Mouse (Mus musculus) testis, adult 2 months (tissue): ENCODE data around the gene Pnkd. TPM values are rescaled to one million over a fixed set of nuclear protein-coding genes. Genes with fewer than 3 reads are reported as not detected.
"Not testable (repeated sequence)": the region's sequence is repeated elsewhere in the genome, so short reads cannot be mapped to it uniquely, and the experiment has no call there.

ENCODE experiments used
- H3K27ac ChIP-seq: fragments of 200-500 bp; 2 replicates; pipeline ENCODE4 v1.5.1; 2012; ENCODE audit warnings: low read depth, low read length; ENCODE audit not compliant: control insufficient read depth, insufficient read depth
- H3K27me3 ChIP-seq: fragments of 200-500 bp; 2 replicates; pipeline ENCODE4 v1.6.1; 2012; ENCODE audit warnings: mild to moderate bottlenecking, low read length, moderate library complexity; ENCODE audit not compliant: control insufficient read depth, insufficient read depth
- H3K36me3 ChIP-seq: fragments of 200-500 bp; 2 replicates; pipeline ENCODE4 v1.6.1; 2012; ENCODE audit warnings: mild to moderate bottlenecking, low read length; ENCODE audit not compliant: control insufficient read depth, insufficient read depth
- H3K4me1 ChIP-seq: fragments of 200-500 bp; 2 replicates; pipeline ENCODE4 v1.6.1; 2012; ENCODE audit warnings: low read length; ENCODE audit not compliant: control insufficient read depth, insufficient read depth
- H3K4me3 ChIP-seq: fragments of 200-500 bp; 2 replicates; pipeline ENCODE4 v1.5.1; 2012; ENCODE audit warnings: low read depth, mild to moderate bottlenecking, low read length, moderate library complexity, mixed read lengths; ENCODE audit not compliant: control insufficient read depth
- CTCF ChIP-seq: fragments of 200-500 bp; IDR thresholded peaks from 2 replicates; pipeline ENCODE4 v1.5.1; 2012; ENCODE audit warnings: low read depth, mild to moderate bottlenecking, inconsistent platforms, low read length, moderate library complexity; ENCODE audit not compliant: control insufficient read depth, insufficient read depth, insufficient replicate concordance
- POLR2A ChIP-seq: fragments of 200-500 bp; IDR thresholded peaks from 2 replicates; pipeline ENCODE4 v1.6.1; 2012; ENCODE audit warnings: low read depth, mild to moderate bottlenecking, inconsistent platforms, low read length, moderate library complexity; ENCODE audit not compliant: control insufficient read depth
- polyA plus RNA-seq: library from polyadenylated mRNA; depleted of rRNA; stranded (reverse); fragments of >200 nt; gene quantifications from 2 replicates; pipeline ENCODE4 v1.2.3, GENCODE M21; 2012; rRNA removed

Gene Pnkd
- polyA plus RNA-seq, 1 experiment, result 119 TPM

DNA sequence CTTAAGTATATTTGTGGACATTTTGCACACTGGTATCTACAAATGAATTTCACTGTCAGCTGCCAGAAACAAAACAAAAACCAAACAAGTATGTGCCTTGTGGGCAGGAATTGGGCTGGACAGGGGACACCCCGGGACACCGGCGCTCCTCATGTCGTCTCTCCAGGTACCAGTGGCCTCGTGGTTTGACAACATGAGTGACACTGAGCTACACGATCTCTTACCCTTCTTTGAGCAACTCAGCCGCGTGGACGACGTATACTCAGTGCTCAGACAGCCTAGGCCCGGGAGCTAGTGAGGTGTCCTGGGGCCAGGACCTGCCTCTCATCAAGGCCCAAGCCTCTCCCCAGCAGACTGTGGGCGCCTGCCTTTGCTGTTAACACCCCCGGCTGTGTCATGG, 110.6 kb downstream of the Pnkd start:
- TF ChIP-seq POLR2A, result no peak
- no peak for TF ChIP-seq CTCF
- H3K27ac ChIP-seq, result no peak overlapping the region
- H3K4me3 ChIP-seq, result no peak overlapping the region
- H3K27me3 ChIP-seq, result no peaks in the 10 kb centered on the region
- peaks cover 12% of the 10 kb centered on the region for H3K4me1 ChIP-seq
- H3K36me3 ChIP-seq, result no peaks in the 10 kb centered on the region

DNA sequence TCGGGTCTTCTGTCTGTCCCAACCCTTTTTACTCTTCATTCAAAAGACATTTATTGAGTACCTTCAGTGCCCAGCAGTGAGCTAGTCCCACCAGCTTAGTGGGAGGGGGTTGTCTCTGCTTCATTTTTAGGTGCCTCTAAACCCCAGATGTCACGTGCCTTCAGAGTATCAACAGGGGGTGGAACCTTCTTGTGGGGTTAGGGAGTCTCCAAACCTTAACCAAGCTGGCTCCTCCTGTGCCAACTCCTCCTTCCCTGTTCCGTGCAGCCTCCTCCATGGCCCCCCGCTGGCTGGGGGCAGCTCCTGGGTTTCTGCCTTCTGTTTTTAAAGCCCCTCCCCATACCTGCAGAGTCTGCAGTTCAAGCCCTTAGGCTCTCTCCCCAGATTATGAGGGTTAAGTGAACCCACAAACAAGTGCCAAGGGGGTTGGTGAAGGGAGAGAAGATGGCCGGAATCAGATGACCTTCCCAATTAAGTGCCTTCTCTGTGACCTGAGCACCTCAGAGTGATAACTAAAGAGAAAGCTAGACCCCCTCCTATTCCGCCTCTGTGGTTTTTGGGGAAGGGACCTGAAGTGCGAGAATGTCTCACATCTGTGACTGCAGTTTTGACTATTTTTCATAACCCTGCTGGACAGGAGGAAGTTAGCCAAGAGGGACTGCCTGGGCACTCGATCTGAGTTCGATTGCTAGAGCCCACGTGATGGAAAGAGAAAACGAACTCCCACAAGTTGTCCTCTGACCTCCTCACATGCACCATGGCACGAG, 111.9 kb downstream of the Pnkd start:
- not testable (repeated sequence) for H3K36me3 ChIP-seq, H3K27me3 ChIP-seq
- peaks cover 11% of the 10 kb centered on the region for H3K4me1 ChIP-seq
- H3K27ac ChIP-seq, result peak overlapping the region; percentile 71
- peak overlapping the region; percentile 63 for H3K4me3 ChIP-seq

DNA sequence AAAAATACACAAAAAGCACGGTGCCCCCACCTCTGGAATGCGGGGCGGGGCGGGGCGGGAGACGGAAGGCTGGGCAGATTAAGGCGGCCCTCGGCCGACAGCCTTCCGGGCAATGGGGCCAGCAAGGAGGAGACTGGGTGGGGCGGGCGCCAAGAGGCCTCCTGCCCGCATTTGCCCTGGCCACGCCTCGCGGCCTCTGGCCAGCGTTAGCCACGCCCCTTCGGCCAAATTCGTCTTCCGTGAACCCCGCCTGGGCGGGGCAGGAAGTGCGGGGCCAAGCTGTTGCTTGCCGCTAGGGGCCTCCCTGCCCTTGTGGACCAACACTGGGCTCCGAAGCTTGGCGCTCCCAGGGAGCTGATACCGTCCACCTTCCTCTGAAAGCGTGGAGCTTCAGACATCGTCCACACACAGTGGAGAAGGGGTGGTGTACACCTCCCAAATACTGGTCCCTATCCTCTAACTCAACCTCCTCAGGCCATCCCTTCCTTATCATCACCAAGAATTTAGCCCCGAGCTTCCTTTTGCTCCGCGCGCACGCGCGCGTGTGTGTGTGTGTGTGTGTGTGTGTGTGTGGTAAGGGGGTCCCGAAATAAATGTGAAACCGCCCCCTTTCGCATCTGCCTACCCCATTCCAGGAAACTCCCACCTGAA, 112.7 kb downstream of the Pnkd start:
- peak overlapping the region; percentile 63 for H3K4me3 ChIP-seq
- H3K36me3 ChIP-seq, result no peaks in the 10 kb centered on the region
- peaks cover 7% of the 10 kb centered on the region for H3K4me1 ChIP-seq
- peak overlapping the region; percentile 71 for H3K27ac ChIP-seq
- TF ChIP-seq POLR2A (no peak; the same call in 1 of the 2 replicates), CTCF (peak; percentile 58; the same call in 1 of the 2 replicates)
- H3K27me3 ChIP-seq, result no peaks in the 10 kb centered on the region

DNA sequence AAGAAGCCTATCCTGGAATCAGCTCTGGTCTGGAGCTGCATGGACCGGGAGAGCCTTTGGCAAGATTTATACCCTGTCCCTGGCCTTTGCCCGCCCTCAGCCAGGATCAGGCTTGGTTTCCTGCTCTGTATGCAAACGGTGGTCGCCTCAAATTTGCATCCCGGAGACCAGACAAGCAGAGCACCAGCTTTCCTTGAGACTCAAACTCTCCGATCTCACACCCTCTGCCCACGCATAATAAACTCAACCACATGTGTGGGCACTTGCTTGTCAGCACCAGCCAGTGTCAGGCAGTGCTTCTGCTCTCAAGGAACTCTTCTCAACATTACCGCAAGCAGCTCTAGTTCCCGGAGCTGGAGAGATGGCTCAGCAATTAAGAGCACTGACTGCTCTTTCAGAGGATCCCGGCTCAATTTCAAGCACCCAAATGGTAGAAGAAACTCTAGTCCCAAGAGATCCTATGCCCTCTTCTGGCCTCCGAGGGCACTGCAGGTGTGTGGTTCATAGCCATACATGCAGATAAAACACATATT, 113.3 kb downstream of the Pnkd start:
- peaks cover 4% of the 10 kb centered on the region for H3K4me1 ChIP-seq
- H3K4me3 ChIP-seq, result peak overlapping the region; percentile 63
- peak overlapping the region; percentile 27 for H3K27ac ChIP-seq
- TF ChIP-seq CTCF (no peak), POLR2A (0 out of 2 replicates have a peak, but pooled peaks have one; percentile 31)
- no peaks in the 10 kb centered on the region for H3K27me3 ChIP-seq
- no peaks in the 10 kb centered on the region for H3K36me3 ChIP-seq

DNA sequence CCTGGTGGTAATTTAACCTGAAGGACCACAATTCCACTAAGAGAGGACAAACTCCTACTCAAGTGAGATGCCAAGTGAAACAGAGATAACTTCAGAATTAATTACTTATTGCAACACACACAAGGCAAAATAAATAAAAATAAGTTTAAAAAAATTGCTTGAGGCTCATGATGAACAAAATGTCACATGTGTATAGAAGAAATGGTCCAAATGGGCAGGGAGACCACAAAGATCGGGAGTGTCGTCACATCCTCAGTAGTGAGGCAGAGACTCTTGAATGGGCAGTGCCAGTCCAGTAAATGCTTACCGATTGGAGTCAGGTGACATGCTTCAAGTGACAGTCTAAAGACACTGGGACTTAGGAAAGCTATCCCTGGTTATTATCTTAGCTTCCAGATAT, 115.8 kb downstream of the Pnkd start:
- Histone ChIP-seq H3K36me3 (no peaks in the 10 kb centered on the region), H3K4me3 (no peak overlapping the region), H3K27ac (no peak overlapping the region), H3K27me3 (no peaks in the 10 kb centered on the region), H3K4me1 (peaks cover 4% of the 10 kb centered on the region)
- TF ChIP-seq CTCF (no peak), POLR2A (no peak)

DNA sequence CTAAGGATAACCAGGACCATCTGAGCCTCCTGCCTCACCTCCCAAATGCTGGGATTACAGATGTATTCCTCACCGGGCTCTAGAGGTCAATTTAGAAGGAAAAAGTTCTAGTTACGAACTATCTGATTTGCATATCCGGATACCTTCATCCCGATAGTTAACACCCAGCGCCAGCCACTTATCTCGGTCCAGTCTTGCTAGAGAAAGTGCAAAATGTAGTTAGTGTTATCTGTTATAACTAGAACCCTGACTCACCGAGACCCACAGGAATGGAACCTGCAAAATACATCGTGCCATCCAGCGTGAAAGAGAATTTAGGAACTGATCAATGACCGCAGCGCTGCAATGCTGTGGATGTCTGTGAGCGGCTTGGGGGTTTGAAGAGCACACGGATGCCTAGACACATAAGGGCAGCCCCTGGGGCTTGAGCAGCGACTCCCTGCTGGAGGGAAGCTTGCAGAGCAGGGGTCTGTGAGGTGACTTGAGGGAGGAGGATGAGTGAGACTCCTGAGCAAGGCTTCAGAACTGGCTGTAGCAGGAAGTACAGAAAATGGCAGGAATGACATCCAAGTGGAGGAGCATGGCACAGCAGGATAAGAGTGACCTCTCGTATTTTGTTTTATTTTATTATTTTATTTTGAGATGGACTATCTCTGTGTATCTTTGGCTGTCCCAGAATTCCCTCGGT, 116.4 kb downstream of the Pnkd start:
- no peak overlapping the region for H3K27ac ChIP-seq
- no peaks in the 10 kb centered on the region for H3K27me3 ChIP-seq
- peaks cover 4% of the 10 kb centered on the region for H3K4me1 ChIP-seq
- H3K4me3 ChIP-seq, result no peak overlapping the region
- no peaks in the 10 kb centered on the region for H3K36me3 ChIP-seq
- TF ChIP-seq CTCF (no peak), POLR2A (no peak)

Other genes with a start within 250 kb of the Pnkd start
- 422 and 427 TPM in 2 replicates for gene Tns1, start 160.5 kb upstream of the Pnkd start, polyA plus RNA-seq
- 0.40 and 0.42 TPM in 2 replicates for gene Rufy4, start 159.4 kb upstream of the Pnkd start, polyA plus RNA-seq
- gene Cxcr2, start 130.9 kb upstream of the Pnkd start, polyA plus RNA-seq, result not detected in 2 replicates
- gene Cxcr1, start 90.3 kb upstream of the Pnkd start, polyA plus RNA-seq, result not detected in 2 replicates
- gene Arpc2, start 48.8 kb upstream of the Pnkd start, polyA plus RNA-seq, result 98.3 and 107 TPM in 2 replicates
- 0.10 and 0.16 TPM in 2 replicates for gene Gpbar1, start 6.4 kb upstream of the Pnkd start, polyA plus RNA-seq
- gene Aamp, start 192 bp upstream of the Pnkd start, polyA plus RNA-seq, result 1,529 and 1,552 TPM in 2 replicates
- 6.3 TPM in 2 replicates for gene Tmbim1, start 20.7 kb downstream of the Pnkd start, polyA plus RNA-seq
- gene Catip, start 77.2 kb downstream of the Pnkd start, polyA plus RNA-seq, result 22.0 and 25.9 TPM in 2 replicates
- 3.0 and 3.1 TPM in 2 replicates for gene Slc11a1, start 90.3 kb downstream of the Pnkd start, polyA plus RNA-seq
- 12.1 and 13.6 TPM in 2 replicates for gene Ctdsp1, start 106.6 kb downstream of the Pnkd start, polyA plus RNA-seq
- 0.09 and 0.22 TPM in 2 replicates for gene Vil1, start 124.4 kb downstream of the Pnkd start, polyA plus RNA-seq
- gene Cnot9, start 221.1 kb downstream of the Pnkd start, polyA plus RNA-seq, result 22.4 and 26.6 TPM in 2 replicates